Mouse (Mus musculus): ENCODE data around the gene C330021F23Rik. TPM values are rescaled to one million over a fixed set of nuclear protein-coding genes. Genes with fewer than 3 reads are reported as not detected.

C330021F23Rik gene
- polyA plus RNA-seq, 1 experiment = 0.33 TPM

DNA sequence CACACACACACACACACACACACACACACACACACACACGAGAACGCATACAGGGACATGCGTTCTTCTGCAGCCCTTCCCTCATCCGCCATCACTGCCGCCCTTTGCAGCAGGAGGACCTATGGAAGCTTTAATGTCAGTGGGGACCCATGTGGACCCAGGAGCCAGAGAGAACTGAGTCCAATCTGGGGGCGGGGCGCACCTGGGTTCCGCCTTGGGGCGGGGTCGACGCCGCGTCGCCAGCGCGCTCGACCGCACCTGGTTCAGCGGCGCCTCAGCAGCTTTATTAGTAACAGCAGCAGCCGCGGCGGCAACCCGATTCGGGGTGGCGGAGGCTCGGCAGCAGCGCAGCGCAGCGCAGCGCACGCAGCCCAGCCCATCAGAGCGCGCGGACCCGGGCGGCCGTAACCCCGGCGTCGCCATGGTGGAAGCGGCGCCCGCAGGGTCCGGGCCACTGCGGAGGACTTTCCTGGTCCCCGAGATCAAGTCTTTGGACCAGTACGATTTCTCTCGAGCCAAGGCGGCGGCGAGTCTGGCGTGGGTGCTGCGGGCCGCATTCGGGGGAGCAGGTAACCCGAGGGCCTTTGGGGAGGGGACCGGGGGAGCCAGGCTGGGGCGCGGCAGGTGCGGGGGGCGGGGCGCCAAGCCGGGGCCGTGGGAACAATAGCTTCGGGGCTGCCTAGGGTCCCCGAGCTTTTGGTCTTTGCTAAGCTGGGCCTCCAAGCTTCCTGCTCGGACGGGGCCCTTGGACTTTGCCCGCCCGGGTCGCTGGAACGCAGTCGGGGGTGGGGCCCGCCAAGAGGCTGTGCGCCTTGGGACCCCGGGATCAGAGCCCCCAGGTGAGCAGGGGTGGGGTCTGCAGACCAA, 19.8 kb downstream of the C330021F23Rik start:
- DNase-seq (ENCODE audit: low spot score) = peak; percentile 50

DNA sequence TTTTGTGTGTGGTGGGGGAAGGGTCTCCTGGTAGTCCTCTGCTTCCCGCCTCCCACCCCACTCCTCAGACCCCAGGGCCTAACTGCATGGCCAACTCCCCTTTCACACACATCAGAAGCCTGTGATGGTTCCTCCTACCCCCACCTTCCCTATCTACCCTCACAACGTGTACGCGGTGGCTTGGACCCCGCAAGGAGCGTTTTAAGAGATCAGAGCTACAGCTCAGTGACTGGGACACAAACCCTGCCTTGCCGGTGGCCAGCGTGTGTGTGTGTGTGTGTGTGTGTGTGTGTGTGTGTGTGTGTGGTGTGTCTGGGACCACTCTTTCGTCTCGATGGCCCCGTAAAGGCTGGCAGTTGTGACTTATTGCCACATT, 20.5 kb downstream of the C330021F23Rik start:
- no peak for DNase-seq (ENCODE audit: low spot score)

DNA sequence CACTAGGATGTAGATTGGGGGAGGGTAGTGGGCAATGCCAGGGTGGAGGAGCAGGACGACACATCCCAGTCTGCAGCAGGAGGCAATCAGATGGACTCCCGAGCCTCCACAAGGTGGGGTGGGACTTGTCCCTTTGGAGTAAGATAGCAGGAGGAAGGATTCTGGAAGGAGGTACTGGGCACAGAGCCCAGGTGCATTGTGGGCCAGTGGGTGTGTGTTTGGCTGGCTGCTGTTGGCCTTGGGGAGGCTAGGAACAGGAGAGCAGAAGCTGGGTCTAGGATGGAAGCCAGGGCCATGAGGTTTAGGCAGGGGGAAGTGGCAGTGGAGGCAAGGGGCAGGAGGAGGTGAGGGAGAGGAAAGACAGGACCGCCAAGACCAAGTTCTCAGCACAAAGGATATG, 25.7 kb downstream of the C330021F23Rik start:
- no peak for DNase-seq (ENCODE audit: low spot score)

DNA sequence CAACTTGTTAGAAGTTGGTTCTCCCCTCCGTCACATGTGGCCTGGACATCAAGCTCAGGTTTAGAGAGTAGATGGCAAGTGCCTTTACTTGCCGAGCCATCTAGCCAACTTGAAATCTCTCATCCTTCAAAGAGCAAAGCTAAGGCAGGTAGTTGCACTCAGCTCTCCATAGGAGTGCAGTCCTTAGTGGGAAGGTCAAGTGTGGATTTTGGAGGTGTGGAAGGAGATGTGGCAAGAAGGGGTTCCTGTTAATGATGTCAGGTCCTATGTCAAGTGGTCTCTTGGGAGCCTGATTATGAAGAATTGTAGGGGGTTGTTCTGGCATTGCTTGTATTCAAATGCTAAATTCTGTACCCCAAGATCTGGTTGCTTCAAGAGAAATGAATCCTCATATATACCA, 26.7 kb downstream of the C330021F23Rik start:
- DNase-seq (ENCODE audit: low spot score) = no peak

DNA sequence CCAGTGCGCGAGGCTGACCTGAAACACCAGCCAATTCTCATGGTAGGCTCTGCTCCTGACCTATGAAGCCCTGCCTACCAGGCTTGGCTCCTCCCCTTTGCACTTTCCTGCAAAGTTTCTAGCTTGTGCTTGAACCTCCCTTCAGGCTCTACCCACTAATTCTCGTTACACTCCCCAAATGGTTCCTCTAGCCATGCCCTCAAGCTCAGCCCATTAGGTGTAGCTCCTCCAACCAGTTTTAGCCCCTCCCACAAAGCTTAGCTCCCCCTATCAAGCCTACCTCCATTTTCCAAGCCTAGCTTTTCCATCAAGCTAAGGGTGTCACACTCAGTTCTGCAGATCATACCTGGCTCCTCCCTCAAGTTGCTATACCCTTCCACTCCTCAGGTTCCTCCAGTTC, 30.3 kb downstream of the C330021F23Rik start:
- DNase-seq (ENCODE audit: low spot score) = no peak

DNA sequence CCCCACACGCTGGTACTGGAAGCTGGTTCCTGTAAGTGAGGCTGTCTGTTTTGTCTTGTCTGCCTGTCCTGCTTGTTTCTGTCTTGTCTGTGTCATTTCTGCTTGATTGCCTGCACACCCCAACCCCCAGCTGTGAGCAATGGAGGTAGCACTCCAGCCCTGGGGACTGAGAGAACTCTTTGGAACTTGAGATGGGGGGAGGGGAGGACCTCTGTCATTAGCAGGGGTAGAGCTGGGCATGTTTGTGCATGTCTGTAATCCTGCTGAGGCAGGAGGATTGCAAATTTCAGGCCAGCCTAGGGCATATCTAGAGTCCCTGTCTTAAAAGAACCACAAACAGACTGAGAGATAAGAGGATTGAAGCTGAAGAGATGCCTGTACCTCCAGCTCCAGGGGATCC, 31.4 kb downstream of the C330021F23Rik start:
- no peak for DNase-seq (ENCODE audit: low spot score)

DNA sequence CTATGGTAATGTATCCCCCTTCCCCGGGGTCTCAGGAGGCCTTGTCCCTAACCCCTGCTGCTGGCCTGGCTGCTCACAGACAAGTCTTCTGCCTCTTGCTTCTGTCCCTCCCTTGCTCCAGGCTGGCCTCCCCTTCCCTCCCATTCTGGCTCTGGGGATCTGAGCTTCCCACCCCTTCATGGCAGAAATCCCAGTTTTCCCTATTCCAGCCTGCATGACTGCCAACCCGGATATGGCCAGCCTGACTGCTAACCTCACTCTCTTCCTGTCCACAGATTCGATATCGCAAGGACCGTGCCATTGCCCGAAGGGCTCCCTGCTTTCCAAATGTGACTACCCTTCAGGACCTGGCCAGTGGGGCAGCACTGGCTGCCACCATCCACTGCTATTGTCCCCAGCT, 32.6 kb downstream of the C330021F23Rik start:
- no peak for DNase-seq (ENCODE audit: low spot score)

DNA sequence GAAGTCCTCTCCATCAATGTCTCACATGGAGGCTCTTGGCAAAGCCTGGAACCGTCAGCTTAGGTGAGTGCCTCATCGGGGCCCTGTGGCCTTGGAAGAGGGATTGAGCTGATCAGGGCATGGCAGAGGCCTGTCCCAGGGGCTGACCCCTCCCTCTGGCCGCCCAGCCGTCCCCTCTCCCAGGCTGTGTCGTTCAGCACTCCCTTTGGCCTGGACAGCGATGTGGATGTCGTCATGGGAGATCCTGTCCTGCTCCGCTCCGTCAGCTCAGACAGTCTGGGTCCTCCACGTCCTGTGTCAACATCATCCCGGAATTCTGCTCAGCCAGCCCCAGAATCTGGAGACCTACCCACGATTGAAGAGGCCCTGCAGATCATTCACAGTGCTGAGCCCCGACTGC, 35.6 kb downstream of the C330021F23Rik start:
- no peak for DNase-seq (ENCODE audit: low spot score)

DNA sequence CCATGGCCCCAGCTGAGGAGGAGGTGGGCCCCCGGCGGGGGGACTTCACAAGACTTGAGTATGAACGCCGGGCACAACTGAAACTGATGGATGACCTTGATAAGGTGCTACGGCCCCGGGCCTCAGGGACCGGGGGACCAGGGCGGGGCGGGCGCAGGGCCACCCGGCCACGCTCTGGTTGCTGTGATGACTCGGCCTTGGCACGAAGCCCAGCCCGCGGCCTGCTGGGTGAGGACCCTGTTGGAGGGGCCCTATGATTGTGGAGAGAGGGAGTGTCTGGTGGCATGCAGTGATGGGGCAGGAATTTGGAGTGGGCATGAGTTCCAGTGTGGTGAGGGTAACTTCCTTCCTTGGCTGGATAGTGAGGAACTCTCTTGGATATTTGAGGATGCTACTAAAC, 38.8 kb downstream of the C330021F23Rik start:
- DNase-seq (ENCODE audit: low spot score) = no peak

DNA sequence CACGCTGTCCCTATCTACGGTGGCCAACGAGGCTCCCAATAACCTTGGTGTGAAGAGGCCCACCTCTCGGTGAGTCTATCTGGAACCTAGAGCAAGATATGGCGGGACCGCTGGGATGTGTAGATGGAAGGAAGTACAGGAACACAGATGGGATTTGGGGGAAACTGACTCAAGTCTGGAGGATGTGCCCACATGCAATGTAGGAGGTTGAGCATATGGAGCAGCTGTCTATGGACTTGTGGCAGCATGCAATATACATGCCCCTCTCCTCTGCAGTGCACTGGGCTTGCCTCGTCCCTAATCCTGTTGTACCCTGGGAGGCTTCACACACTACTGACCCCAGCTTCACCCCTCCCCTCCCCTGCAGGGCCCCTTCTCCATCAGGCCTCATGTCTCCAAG, 40.0 kb downstream of the C330021F23Rik start:
- no peak for DNase-seq (ENCODE audit: low spot score)

DNA sequence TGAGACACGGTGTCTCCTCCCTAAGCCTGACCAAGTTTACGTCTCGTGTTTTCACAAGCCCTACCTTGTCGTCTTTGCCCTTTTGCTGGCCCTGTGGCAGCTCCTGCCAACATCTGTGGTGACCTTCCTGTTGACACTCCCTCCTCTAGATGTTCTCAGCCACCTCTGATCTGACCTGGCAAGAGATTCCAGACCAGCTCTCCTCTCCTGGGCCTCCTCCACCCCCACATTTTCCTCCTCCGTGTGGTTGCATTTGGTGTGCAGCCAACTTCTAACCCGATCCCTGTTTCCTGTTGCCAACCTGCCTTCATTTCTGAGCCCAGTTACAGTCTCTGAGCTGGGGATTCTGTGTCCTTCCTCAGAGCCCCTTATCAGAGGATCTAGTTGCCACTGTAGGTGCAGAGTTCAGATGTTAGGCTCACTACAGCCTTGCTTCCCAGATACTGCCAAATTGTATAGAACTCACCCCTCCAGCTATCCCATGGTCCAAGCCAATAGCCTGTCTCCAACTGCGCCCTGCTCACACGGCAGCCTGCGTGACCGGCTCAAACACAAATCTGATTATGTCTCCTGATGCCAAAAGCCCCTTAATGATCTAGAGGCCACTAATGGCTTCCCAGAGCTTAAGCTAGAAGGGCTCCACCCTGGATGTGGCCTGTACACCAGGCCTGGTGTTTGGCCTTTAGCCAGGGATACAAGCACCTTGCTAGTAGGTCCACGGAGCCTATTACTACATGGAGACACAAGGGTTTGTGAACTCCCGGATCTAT, 41.4 kb downstream of the C330021F23Rik start:
- DNase-seq (ENCODE audit: low spot score) = no peak

DNA sequence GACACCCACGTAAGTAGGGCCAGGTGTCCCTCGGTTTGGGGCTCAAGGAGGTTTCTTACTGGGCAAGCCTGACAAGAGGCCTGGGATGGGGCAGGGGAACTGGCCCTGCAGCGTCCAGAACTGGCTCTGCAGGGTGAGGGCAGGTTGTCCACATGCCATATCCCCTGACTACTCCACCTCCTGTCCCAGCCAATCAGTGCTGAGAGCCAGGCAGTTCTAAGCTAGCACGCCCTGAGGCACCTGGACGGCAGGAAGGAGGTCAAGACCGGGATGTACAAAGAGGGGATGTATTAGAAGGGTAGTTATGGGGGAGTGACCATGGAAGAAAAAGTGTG, 42.0 kb downstream of the C330021F23Rik start:
- DNase-seq (ENCODE audit: low spot score) = no peak

DNA sequence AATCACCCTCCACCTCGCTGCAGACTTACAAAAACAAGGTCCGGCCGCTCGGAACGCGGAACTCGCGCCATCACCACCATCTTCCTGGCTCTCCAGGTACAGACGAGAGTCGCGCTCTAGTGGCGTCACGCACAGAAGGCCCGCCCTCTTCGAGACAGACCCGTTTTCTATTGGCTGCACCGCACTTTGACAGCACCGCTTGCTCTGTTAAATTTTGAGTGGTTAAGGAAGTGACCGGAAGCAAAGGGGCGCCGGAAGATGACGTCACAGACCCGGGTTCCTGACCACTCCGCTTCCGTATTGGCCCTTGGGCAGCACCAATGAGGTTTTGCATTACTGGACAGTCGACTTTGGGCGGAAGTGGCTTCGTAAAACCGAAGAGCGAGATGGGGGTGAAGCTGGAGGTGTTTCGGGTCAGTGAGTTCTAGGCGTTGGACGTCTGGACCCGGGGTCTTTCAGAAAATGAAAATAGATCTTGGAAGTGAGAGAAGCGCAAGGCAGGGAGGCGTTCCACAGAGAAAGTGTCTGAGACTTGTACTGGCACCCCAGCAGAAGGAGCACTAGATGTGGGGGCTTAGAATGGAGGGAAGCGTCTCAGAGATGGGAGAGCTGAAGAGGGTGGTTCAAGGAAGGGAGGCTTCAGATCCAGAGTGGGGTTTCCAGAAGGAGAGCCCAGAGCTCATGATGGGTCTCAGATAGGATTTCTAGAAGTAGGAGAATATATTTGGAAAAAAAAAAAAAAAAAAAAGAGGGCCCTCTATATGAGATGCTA, 53.6 kb downstream of the C330021F23Rik start, which contains the start of the genes Xab2 and Pet100:
Gene Xab2 (minus strand): TSS at position 118 of the 772 bp plus-strand sequence.
Gene Pet100 (plus strand): TSS at position 350 of the 772 bp plus-strand sequence.
- DNase-seq (ENCODE audit: low spot score) = peak; percentile 88

DNA sequence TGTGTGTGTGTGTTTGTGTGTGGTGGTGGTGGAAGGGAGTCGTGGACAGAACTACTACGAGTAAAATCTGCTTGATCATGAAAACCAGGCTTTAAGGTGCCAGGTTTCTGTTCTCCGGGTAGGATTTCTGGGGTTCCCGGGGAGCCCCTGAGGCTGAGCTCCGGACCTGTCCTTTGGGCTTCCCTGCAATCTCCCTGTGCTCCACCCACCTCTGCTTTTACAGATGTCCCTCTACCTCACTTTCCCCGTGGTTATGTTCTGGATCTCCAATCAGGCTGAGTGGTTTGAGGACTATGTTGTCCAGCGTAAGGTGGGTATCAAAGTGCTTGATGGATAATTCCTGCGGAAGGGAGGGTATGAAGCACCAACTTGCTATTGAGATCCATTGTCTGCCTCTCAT, 54.3 kb downstream of the C330021F23Rik start:
- DNase-seq (ENCODE audit: low spot score) = no peak

DNA sequence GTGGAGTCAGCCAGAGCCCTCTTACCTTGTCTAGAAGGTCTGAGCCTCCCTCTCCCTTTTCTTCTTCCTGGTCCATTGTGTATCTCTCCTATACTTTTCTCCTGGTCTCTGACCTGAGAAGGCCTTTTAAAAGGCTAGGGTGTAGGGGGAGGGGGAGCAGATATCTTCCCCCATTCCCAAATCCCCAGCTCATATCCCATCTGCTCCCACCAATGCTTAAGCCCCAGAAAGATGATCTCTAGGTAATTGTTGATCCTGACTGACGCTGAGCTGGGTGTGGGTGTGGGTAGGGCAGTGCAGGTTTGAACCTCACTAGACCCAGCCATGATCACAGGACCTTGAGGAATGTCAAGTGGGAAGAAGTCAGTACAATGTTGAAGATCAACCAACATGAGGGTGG, 57.7 kb downstream of the C330021F23Rik start, which contains the start of gene Pcp2:
Gene Pcp2 (minus strand): TSS at position 101 of the 400 bp plus-strand sequence.
- no peak for DNase-seq (ENCODE audit: low spot score)

DNA sequence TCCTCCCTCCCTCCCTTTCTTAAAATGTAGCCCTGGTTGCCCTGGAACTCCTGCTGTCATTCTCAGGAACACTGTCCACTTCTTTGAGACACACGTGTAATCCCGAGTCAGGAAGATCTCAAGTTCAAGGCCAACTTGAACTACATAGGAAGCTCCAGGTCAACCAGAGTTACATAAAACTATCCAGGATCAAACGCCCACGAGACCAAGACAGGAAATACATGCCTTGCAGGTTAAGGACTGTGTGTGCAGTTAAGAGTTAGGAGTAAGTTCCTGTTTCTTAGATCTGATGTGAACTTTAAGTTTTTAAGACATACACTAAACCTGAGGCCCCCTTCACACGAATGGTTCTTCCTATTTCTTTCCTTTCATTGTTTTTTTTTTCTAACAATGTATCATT, 59.2 kb downstream of the C330021F23Rik start:
- DNase-seq (ENCODE audit: low spot score) = no peak

DNA sequence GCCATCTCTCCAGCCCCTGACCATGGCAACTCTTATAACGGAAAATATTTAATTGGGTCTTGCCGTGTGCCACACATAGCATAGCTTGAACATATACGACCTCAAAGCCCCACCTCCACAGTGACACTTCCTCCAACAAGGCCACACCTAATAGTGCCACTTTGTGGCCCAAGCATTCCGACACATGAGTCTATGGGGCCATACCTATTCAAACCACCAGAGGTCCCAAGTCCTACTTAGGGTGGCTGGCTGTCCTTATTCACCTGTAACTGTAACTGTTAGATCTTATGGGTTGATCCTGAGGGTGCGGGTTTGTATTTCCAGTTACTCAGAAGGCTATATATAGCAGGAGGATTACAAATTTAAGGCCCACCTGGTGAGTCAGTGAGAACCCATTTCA, 60.2 kb downstream of the C330021F23Rik start:
- no peak for DNase-seq (ENCODE audit: low spot score)

DNA sequence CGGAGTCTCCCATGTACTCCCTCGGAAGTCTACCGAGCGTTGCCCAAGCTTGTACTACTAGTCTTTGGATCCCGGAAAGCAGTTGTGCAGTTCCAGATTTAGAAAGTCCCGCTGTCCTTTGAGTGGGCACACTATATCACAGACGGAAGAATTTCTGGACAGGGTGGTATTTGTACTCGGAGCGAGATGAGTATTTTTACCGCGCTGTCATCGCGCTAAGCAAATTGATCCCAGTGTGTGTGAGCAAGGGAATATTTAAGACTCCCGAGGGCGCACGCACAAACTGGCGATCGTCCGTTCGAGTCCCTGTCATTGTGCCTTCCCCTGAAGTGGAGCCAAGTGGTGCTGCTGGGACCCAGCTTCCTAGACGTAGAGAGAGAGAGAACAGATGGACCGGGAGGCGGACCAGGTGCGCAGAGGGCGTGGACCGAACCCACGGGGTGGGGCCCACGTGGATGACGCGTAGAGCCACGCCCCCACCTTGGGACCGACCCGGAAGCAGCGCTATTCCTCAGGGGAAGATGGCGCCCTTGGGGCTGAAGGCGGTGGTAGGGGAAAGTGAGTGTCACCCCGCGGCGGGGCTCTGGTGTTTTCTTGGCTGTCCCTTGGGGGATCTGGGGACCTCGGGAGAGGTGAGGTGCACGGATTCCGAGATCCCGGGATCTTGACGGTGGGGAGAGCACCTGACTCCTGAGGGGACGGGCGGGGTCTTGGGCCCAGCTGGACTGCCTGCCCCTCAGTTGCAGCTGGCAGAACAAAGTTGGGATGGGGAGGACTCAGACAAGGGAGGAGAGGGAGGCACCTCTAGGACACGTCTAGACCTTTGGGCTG, 63.1 kb downstream of the C330021F23Rik start, which contains the start of gene Stxbp2:
Gene Stxbp2 (plus strand): TSS at position 309 of the 831 bp plus-strand sequence.
- peak; percentile 63 for DNase-seq (ENCODE audit: low spot score)

DNA sequence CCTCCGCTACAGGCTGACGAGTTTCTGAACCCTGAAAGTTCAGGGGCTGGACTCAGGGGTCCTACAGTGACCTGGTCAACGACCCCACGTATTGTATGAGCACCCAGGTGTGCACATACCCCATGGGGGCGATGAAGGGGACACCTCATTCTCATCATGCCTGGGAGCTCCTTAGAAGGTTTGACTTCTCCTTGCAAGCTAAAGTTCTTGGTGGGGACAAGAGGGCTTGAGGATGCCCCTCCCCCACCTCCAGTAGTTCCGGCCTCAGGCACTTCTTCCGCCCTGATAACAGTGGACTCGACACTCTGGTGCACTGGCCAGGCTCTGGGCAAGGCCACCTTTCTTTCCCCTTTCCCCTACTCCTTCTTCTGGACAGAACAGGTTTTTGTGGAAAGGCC, 63.7 kb downstream of the C330021F23Rik start:
- DNase-seq (ENCODE audit: low spot score) = no peak

Data from urinary bladder, adult 2 months (tissue).